Mouse (Mus musculus): ENCODE measurements around the gene Hephl1.

GRCm38 (mm10) chr9:15045740-15046139, 66.2 kb downstream of the Hephl1 start:
- no peak for TF ChIP-seq CTCF (IDR thresholded peaks at IDR 0.05; ENCODE audit: borderline replicate concordance, insufficient read depth, low read depth, low read length)
- TF ChIP-seq POLR2A (IDR thresholded peaks at IDR 0.05; ENCODE audit: borderline replicate concordance, insufficient read depth, low read length) = no peak

All from cerebellum, adult 2 months (tissue).